Mouse (Mus musculus) layer of hippocampus, adult 9-11 months (tissue): ENCODE data around the gene Gm15737.

Source experiments
- DNase-seq: peaks from one replicate; pipeline ENCODE4 v3.0.0; 2022

Gm15737 gene

GRCm38 (mm10) chr6:92869089-92869581 is at the start of gene Gm15737:
Gene Gm15737 (plus strand): TSS chr6:92869357.
- peak; percentile 35 for DNase-seq

GRCm38 (mm10) chr6:92821606-92822005 is 47.6 kb upstream of the Gm15737 start:
- no peak for DNase-seq

GRCm38 (mm10) chr6:92822006-92822405 is 47.2 kb upstream of the Gm15737 start:
- DNase-seq: no peak

- DNase-seq: no peak
Observed at GRCm38 (mm10) chr6:92823991-92824390, 45.2 kb upstream of the Gm15737 start.

GRCm38 (mm10) chr6:92826561-92826960 is 42.6 kb upstream of the Gm15737 start:
- DNase-seq: no peak

- DNase-seq: no peak
Observed at GRCm38 (mm10) chr6:92827360-92827759, 41.8 kb upstream of the Gm15737 start.

GRCm38 (mm10) chr6:92829148-92829547 is 40.0 kb upstream of the Gm15737 start:
- DNase-seq: no peak

GRCm38 (mm10) chr6:92831106-92831505 is 38.1 kb upstream of the Gm15737 start:
- no peak for DNase-seq

GRCm38 (mm10) chr6:92842000-92842399 is 27.2 kb upstream of the Gm15737 start:
- DNase-seq: no peak

GRCm38 (mm10) chr6:92843474-92843873 is 25.7 kb upstream of the Gm15737 start:
- DNase-seq: no peak

- no peak for DNase-seq
Observed at GRCm38 (mm10) chr6:92845898-92846297, 23.3 kb upstream of the Gm15737 start.

GRCm38 (mm10) chr6:92846614-92847013 is 22.5 kb upstream of the Gm15737 start:
- DNase-seq: no peak

GRCm38 (mm10) chr6:92849208-92849607 is 19.9 kb upstream of the Gm15737 start:
- no peak for DNase-seq

- DNase-seq: peak; percentile 81
Observed at GRCm38 (mm10) chr6:92850250-92850649, 18.9 kb upstream of the Gm15737 start.

- DNase-seq: no peak
Observed at GRCm38 (mm10) chr6:92854873-92855272, 14.3 kb upstream of the Gm15737 start.

GRCm38 (mm10) chr6:92857761-92858160 is 11.4 kb upstream of the Gm15737 start:
- DNase-seq: no peak

GRCm38 (mm10) chr6:92858721-92859510 is 10.2 kb upstream of the Gm15737 start:
- no peak for DNase-seq

- no peak for DNase-seq
Observed at GRCm38 (mm10) chr6:92860285-92860912, 8.8 kb upstream of the Gm15737 start.

- DNase-seq: no peak
Observed at GRCm38 (mm10) chr6:92862599-92862998, 6.6 kb upstream of the Gm15737 start.

GRCm38 (mm10) chr6:92869582-92870219 is 544 bp downstream of the Gm15737 start:
- DNase-seq: no peak

GRCm38 (mm10) chr6:92871813-92872212 is 2.7 kb downstream of the Gm15737 start:
- DNase-seq: no peak

- no peak for DNase-seq
Observed at GRCm38 (mm10) chr6:92872766-92873165, 3.6 kb downstream of the Gm15737 start.

GRCm38 (mm10) chr6:92874854-92875253 is 5.7 kb downstream of the Gm15737 start:
- DNase-seq: no peak

- DNase-seq: no peak
Observed at GRCm38 (mm10) chr6:92875340-92875739, 6.2 kb downstream of the Gm15737 start.
